Mouse (Mus musculus) heart, postnatal 0 days (tissue): ENCODE results near the gene Kcne2.

Source experiments
- CTCF ChIP-seq: IDR thresholded peaks from 2 replicates; pipeline ENCODE4 v1.5.1; 2016; ENCODE audit warnings: antibody characterized with exemption, control low read depth, low read depth
- EP300 ChIP-seq: IDR thresholded peaks from 2 replicates; pipeline ENCODE4 v1.6.1; 2016; ENCODE audit warnings: antibody characterized with exemption, low read depth

DNA sequence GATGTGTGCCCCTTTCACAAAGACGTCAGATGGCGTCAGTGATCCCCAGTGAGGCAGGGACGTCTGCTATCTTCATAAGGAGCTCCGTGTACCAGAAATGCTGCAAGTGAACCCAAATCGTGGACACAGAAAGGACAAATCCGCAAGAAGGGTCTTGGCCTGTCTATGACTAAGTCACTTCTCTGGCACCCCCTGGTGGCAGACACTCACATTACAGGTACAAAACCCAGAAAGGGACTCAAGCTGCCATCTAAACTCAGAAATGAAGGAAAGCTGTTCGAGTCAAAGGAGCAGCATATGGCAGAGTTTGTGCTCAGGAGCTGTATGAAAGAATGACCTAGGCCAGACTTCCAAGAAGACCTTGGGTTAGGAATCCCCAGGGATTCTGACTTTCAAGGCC lies 5.6 kb upstream of the Kcne2 start:
- TF ChIP-seq CTCF (peak; percentile 87), EP300 (no peak)
